Mouse (Mus musculus) kidney, postnatal 25 days (tissue): ENCODE data around the gene Tshz2.
"Not testable (repeated sequence)": the region's sequence is repeated elsewhere in the genome, so short reads cannot be mapped to it uniquely, and the experiment has no call there.

Experiments
- DNase-seq, 2 experiments: peaks; one replicate each; pipeline ENCODE4 v3.0.0; 2021; ENCODE audit warnings: mixed read lengths in 2 of 2

Tshz2 gene

DNA sequence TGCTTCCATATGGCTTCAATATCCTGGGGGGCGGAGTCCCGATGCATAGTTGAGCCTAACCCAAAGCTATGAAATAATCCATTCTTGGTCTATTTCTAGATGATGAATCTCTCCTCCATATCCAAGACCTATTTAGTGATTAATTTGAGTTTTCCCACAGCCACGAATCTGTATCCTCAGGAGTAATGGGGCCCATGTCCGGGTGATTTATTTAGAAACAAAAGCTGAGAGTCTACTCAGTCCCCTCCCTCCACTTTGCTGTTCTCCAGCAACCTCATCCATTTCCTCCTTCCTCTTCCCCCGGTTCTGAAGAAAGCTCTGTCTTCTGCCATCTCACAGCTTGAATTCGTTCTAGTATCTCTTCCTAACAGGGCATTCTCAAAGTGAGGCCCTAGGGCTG, 125.3 kb downstream of the Tshz2 start:
- DNase-seq: no peak

DNA sequence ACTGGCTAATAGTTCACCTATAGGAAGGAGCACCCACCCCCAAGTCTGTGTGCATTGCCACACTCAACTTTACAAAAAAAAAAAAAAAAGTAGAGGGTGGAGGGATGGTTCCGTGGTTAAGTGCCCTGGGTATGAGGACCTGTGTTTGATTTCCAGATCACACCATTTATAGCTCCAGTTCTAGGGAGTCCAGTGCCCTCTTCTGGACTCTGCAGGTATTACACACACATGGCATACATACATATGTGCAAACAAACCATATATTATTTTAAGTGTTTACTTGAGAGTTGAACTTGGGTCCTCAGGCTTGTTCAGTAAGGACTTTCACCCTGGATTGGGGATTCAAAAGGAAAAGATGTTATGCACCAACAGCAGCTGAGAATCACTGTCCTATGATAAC, 127.3 kb downstream of the Tshz2 start:
- DNase-seq: no peak

DNA sequence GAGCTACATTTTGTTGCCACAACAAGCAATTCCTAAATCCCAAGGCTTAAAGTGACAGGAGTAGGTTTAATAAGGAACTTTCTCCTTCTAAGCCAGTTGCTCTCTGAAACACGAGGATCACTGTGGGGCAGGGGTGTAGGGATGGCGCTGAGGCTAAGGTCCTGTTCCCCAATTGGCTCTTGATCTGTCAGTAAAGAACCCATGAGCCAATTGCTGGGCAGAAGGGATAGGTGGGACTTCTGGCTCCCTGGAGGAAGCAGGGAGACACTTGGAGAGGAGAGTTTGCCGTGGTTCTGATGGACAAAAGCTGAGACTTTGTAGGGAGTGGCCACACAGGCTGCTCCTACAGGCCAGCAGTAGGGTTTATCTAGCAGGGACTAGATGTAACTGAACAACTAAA, 128.9 kb downstream of the Tshz2 start:
- no peak for DNase-seq

DNA sequence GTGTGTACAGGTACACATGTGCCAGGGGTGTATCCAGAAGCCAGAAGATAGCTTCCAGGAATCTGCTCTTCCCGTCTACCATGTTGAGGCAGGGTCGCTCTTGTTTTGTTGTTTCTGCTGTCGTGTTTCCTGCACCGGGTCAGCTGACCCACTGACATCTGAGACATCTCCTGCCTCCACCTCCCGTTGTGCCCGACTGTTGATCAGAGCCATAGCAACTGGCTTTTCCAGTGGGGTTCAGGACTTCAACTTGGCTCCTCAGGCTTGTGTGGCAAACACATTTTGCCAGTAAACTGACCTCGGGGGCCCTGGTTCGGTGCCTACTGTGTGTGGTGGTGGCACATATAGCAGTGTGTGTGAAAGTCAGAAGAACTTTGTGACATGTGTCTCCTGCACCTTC, 129.5 kb downstream of the Tshz2 start:
- no peak for DNase-seq

DNA sequence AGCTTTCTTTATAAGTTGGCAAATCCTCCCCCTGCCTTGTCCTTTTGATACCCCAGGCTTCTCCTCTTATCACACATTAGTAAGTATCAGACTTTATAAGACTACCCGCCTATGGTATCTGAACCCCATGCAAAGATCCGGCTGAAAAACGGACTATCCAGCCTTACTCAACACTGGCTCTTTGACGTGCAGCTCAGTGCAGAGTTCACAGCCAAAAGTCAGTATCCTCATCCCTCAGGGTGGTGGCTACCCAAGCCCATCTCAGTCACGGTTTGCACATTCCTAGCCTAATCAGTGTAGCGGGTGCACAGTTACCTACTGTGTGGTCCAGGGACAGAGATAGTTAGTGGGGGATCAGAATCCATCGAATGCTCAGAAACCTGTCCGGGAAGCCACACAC, 130.9 kb downstream of the Tshz2 start:
- DNase-seq: no peak

DNA sequence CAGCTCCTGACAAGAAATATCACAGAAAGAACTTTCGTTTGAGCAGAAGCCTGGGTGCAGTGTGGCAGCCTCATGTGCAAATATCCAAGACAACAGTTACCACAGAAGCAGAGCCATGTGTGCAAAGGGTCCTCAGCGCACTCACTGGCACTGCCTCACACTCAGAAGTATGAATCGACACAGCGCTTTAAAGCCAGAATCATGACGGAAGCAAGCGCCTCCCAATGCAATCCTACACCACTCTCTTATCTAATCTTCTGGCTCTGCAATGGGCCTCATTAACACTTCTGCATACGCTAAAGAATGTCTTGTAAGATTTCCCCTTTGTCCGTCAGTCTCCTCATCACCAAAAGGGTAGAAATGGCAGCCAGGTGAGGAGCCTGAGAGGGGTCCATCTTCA, 133.4 kb downstream of the Tshz2 start:
- no peak for DNase-seq

DNA sequence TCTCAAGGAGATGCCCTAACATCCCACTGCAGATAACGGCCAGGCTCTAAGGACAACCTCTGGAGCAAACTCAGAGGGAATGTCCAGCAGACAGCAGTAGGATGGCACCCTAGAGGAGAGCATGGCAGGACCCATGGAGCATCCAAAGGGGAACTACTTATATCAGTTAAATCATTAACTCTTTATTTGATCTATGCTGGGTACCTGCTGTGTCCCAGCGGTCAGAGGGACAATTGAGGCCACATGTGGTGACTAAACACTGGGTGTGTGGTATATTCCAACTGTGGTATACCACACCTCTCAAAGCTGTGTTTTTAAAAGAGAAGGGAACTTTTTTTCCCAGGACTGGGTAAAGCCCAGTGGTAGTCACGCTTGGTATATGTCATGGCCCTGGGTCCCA, 134.5 kb downstream of the Tshz2 start:
- DNase-seq: no peak

DNA sequence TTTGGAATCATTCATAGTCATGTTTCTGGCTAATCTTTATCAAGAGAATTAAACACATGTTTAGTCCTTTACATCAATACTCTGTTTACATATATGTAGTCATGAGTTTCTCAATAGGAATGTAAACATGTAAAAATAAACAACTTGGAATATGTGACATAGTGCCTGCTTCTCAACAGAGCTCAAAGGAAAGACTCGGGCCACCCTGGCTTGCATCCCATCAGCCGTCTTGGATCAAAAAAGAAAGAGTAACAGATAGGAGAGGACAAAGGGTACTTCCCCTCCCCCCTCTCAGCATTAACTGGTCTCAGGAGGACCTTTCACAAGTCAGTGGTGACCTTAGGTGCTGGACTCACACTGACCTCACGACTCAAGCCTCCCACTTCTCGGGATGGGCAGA, 142.3 kb downstream of the Tshz2 start:
- DNase-seq: no peak

DNA sequence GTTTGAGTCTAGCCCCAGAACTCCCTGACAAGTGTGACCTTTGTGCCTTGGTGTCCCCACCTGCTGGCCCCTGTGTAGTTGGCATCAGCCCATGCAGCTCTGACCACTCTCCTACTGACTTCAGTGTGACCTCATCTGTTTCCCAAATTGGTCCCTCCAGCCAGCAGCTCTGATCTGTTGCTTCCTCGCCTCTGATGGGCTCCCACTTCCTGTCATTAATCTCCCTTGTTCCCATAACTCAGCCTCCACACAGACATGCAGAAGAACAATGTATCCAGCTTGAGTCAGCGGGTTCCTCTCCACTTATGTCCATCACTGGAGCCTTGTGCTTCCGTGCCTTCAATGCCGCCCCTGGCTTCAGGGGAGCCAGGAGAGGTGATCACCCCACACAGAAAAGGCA, 144.4 kb downstream of the Tshz2 start:
- DNase-seq: peak; percentile 55 to 76

DNA sequence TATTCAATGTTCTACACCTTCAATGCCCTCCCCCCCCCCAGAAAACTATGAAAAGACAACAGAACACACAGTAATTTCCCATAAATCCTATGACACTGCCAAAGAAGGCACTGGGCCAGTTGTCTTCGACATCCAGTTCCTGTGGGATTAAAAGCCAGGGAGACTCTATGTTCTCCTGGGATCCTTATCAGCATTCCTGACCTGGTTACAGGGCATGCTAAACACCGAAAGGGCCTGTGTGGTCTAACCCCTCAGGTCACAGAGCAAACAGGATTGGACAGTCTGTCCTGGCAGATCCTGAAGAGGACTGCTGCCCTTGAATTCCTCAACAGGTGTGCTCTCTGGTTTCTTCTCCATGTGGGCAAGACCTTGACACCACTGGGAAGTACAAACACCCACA, 145.0 kb downstream of the Tshz2 start:
- DNase-seq: peak; percentile 35 to 61

DNA sequence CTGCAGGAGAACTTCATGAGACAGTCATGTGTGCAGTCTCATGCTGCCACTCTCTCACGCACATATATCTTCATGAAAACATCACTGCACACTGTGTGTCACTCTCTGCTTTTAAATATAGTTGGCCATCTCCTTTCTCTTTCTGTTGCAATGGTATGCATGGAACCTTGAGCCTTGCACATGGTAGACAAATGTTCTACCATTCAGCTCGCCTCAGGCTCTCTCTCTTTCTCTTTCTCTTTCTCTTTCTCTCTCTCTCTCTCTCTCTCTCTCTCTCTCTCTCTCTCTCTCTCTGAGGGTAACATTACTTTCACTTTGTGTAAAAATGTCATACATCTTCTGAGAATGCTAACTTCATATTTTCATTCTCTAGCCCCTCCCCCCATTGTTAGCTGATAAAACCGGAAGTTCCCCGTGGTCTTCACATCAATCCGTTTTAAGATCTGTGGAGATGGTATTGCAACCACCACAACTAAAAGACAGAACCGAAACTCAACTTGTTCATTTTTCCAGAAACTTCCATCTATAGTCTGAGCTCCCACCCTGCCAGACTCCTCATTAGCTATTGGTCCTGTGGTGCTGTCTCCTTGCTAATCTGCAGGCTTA, 146.0 kb downstream of the Tshz2 start:
- DNase-seq: no peak

DNA sequence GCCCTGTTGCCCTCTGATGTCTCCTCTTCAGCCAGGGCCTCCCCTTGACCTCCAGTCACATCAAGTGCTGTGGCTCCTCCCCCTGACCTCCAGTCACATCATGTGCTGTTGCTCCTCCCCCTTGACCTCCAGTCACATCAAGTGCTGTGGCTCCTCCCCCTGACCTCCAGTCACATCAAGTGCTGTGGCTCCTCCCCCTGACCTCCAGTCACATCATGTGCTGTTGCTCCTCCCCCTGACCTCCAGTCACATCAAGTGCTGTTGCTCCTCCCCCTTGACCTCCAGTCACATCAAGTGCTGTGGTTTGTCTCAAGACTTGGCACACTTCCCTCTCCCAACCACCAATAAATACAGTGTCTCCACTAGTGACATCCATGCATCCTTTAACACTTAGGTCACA, 148.9 kb downstream of the Tshz2 start:
- DNase-seq: not testable (repeated sequence)

DNA sequence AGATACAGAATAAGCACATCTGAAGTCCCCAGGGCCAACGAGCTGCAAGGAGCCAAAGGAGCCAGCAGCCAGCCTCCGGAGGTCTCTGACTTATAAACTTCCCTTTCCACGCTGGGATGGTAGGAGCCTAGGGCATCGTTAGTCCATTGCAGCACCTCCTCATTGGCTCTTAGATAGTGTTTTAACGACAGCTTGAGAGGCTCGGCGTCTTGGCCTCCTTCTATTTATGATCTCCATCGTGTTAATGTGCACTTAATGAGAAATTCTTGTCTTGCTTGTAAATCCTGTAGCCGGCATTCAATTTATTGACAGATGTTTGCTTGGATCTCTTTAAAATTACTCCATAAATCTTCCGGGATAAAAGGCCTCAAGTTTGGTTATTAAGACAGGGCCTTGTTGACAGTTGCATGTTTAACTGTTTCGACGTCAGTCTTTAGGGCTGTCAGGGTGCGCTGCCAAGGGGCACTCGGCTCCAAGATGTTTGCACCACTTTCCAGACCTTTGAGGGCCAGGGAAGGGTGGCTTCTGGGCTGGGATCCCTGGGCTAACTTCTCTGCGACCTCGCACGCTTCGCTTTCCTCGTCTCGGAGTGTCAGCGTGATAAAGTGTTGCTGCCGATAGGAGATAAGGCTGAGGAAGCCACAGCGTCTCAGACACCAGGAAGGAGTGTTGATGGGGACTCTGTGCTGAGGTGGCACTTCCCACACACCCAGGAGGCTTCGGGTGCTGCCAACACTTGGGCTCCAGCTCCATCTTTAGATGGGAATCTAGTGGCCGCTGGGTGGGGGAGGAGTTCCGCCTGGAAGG, 150.3 kb downstream of the Tshz2 start:
- peak in 1 of 2 experiments; percentile 9 for DNase-seq

DNA sequence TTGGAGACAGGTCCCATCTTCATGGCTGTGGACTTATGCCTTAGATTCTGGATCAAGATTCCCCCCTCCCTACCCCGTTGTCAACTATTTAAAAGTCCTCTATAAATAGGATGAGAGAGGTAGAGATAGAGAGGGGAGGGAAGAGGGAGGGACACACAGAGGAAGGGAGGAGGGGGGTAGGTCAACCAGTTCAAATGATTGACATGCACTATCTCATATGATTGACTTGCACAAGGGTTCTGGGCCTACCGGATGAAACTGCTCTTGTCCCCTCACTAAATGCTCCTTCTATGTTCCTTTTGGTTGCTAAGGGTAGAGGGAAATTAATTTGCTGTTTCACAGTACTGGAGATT, 150.8 kb downstream of the Tshz2 start:
- DNase-seq: no peak

DNA sequence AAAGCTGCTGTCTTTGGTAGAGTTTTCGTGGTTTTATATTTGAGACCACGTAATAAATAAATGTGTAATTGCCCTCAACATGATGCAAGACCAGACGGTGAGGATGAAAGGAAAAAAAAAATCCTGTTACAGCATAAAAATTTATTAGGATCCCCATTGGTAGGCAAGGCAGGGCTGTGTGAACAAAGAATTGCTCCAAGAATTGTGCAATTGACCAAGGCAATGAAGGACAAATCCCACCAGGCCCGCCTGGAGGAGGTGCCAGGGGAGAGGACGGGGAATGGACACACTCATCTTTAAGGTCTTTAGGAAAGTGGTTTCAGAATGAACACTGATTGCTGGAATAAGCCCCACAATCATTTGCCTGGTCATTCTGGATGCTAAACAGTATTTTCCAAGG, 154.6 kb downstream of the Tshz2 start:
- DNase-seq: no peak

DNA sequence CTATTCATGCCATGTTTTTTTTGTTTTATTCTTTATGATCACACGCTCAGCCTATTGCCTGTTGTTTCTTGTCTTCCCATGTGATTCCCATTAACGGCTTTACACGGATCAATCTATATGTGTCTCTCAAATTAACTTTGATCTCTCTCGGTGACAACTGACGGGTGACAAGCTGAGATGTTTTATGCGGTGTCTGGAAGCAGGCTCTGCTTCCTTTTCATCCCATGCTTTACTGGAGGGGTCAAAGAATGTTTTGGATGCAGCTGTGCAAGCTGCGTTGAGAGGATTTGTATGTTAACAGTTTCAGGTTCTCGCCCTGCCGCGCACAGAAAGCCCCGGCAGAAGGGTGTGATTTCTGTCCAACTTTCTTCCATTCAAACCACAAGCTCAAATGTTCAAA, 155.1 kb downstream of the Tshz2 start:
- DNase-seq: no peak

DNA sequence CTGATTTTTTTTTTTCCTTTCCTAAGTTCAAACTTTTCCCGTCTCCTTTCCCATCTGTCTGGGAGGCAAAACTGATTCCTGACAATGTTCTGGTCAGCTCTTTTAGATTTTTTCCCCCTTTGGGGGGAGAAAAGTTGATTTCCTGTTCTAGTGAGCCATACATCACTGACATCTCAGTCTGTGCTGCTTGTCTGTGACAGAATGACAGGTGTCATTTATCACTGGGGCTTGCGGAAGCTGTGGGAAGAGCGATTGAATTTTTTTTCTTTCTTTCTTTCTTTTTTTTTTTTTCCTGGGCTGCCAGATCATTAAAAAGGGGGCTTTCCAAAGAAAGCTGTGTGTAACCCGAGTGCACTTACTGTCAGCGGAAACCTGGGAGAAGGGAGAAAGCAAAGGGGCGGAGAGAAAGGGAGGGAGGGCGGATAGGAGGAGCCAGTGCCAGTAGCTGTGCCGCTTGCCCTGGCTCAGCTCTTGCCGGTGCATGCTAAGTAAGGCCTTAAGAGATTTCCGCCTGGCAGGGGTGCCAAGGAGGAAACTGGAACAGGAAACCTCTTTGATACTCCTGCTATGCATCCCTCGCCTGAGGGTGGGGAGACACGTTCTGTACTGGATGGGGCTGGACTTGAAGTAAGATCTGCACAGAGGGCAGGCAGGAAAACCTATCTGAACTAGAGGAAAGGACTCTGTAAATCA, 157.8 kb downstream of the Tshz2 start:
- DNase-seq: peak; percentile 81 to 91

DNA sequence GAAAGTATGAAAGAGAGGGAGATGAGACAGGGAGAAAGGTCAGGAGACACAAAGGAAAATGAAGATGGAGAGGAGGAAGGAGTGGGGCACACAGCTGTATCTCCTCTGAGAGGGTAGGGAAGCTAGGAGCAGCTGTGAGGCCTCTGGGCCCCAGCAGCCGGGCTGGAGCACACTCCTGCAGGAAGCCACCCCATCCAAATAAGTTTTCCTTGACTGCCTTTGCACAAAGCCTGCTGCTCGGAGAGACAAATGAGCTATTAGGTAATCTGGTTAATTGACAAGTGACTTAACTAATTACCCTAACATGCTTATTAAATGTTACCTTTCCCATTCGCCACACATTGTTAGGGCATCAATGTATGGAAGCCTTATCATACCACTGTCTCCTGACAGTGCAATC, 159.9 kb downstream of the Tshz2 start:
- no peak for DNase-seq

DNA sequence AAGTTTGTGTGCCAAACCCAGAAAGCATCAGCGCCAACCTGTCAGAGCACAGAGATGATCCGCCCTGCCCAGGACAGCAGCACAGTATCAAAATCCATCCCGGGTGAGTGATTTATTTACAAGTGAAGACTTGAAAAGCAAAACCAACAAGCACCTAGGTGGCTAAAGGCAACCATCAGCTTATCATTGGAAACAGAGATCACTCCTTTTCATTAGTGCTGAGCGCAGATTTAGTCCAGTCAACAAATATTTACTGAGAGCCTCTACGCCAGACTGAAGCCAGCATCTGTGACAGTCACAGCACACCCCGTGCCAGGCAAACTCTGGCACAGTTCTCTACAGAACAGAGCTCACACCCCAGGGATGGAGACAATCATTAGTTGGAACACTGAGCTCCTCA, 169.4 kb downstream of the Tshz2 start:
- peak in 1 of 2 experiments; percentile 11 for DNase-seq

DNA sequence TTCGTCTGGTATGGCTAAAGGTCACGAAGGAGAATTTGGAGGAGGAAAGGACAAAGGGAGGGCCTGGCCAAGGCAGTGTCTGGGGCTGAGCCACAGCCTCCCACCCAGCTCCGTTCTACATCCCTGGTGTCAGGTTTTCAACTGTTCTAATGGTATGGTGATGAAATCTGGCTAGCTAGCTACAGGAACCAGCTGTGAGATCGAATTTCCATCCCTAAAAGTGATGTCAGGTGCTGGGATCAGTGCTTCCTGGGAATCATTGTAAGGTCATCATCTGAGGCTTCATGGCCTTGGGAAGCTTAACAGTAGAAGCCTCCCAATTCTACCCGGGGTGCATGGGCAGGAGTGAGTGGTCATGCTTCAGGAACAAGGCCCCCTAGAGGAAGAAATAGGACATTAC, 171.6 kb downstream of the Tshz2 start:
- peak in 1 of 2 experiments; percentile 17 for DNase-seq

DNA sequence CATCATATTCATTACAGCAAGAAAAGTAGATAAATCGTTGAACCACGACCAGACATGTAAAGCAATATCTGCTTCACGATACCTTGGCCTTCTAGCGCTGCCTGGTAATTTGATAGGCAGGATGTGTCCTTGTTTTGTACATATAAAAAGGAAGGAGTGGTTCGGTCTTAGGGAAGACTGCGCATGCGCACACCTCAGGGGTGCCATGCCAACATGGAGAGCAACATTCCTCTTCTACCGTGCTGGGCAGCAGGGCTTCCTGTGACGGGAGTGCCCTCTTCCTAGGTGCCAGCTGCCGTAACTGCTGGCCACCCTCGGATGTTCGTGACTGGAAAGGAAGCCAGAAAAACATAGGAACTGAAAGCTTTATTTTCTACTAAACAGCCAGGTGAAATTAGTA, 172.7 kb downstream of the Tshz2 start:
- DNase-seq: peak in 1 of 2 experiments; percentile 35

DNA sequence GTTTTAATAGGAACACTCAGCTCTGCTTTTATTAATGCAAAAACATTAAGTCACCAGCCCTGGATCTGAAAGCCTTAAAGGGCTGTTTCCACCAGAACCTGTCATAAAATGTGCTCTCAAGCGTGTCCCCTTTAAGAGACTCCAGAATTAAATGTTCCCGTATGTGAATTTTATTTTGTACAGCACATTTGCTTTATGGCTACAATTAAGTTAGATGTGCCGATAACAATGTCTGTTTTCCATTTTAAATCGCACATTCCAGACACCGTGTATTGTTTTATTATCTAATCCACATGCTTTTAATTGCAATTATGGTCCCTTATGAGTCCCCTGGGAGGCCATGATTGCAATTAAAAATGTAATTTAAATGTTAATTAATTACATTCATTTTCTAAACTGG, 178.8 kb downstream of the Tshz2 start:
- DNase-seq: no peak

DNA sequence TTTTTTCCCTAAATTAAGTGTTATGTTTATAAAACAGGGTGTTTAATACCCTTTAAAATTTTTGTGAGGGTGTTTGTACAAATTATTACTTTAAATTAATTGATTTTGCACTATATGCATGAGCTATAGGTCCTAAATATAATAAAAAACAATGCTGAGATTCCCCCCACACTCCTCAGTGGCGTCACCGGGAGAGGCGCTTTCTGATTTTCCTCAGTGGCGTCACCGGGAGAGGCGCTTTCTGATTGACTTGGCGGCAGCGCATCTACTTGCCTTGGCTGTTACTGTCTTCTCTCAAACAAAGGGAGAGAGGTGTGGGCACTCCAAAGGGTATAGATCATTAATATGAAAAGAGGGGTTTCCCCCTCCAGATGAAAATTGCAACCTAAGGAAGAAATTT, 179.2 kb downstream of the Tshz2 start:
- DNase-seq: no peak

DNA sequence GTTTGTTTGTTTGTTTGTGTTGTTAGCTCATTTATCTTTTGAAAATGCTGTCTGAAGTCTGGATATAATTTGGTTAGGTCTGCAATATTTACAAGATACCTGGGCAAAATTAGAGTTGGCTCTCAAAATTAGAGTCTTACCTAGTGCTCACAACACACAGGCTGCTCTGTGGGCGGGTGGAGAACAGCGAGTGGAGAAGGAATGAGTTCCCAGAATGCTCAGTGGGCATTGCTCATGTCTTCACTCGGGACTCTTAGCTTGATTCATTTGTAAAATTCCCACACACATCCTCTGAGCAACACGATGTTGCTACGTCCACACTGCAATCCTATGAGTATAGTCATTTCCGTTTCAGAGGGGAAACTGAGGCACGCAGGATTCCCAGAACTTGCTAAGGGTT, 180.1 kb downstream of the Tshz2 start:
- no peak for DNase-seq
